Mouse (Mus musculus): ENCODE results near the gene Slc6a16. TPM values are rescaled to one million over a fixed set of nuclear protein-coding genes. Genes with fewer than 3 reads are reported as not detected.
A peak's percentile ranks its signal among the peaks of the same experiment; 100 is the strongest.

Slc6a16 gene
- polyA plus RNA-seq, 1 experiment from 2014 or later = not detected

DNA sequence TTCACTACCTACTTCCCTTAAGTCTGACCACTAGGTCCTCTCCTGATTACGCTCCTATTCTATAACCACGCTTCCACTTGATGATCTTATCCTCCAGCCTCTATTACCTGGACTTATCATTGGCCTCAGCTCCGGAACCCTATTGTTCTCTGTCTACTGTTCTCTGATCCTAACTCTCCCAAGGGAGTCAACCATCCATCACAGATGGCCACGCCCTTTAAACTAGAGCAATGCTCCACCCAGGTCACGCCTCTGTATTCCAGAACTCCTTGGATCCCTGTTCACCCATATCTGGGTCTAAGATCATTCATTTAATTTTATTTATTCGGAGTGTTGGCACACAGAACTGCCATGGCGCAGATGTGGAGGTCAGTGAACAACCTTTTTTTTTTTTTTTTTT, 28.5 kb upstream of the Slc6a16 start:
- no peak for ATAC-seq (replicated peaks; ENCODE audit: low FRiP score)
- WGBS = 73% methylated on average over 7 of the region's 7 CpGs
- Histone ChIP-seq H3K4me3 (ENCODE audit: low read depth, low read length) (no peak overlapping the region), H3K36me3 (ENCODE audit: control insufficient read depth, insufficient read depth, low read length) (no peaks in the 10 kb centered on the region), H3K4me1 (replicated peaks; ENCODE audit: control insufficient read depth, insufficient read depth, low read length) (peaks cover 4% of the 10 kb centered on the region), H3K9ac (ENCODE audit: low read length) (no peak overlapping the region), H3K27me3 (ENCODE audit: control insufficient read depth, insufficient read depth, low read length) (peaks cover 17% of the 10 kb centered on the region), H3K4me2 (ENCODE audit: low read depth, low read length, severe bottlenecking) (no peak overlapping the region), H3K9me3 (ENCODE audit: control insufficient read depth, low read length) (no peaks in the 10 kb centered on the region), H3K27ac (ENCODE audit: low read depth, low read length) (no peak overlapping the region)
- no peak for DNase-seq (ENCODE audit: low spot score)

GRCm38 (mm10) chr7:45213708-45214107, 27.2 kb upstream of the Slc6a16 start:
- peaks cover 17% of the 10 kb centered on the region for H3K27me3 ChIP-seq (ENCODE audit: control insufficient read depth, insufficient read depth, low read length)
- DNase-seq (ENCODE audit: low spot score) = no peak
- H3K4me3 ChIP-seq (ENCODE audit: low read depth, low read length) = no peak overlapping the region
- H3K27ac ChIP-seq (ENCODE audit: low read depth, low read length) = no peak overlapping the region
- H3K36me3 ChIP-seq (ENCODE audit: control insufficient read depth, insufficient read depth, low read length) = peaks cover 5% of the 10 kb centered on the region
- no peak for ATAC-seq (replicated peaks; ENCODE audit: low FRiP score)
- H3K4me1 ChIP-seq (replicated peaks; ENCODE audit: control insufficient read depth, insufficient read depth, low read length) = peaks cover 4% of the 10 kb centered on the region
- H3K9ac ChIP-seq (ENCODE audit: low read length) = no peak overlapping the region
- no peak overlapping the region for H3K4me2 ChIP-seq (ENCODE audit: low read depth, low read length, severe bottlenecking)
- 67% methylated on average over 5 of the region's 5 CpGs for WGBS
- no peaks in the 10 kb centered on the region for H3K9me3 ChIP-seq (ENCODE audit: control insufficient read depth, low read length)

DNA sequence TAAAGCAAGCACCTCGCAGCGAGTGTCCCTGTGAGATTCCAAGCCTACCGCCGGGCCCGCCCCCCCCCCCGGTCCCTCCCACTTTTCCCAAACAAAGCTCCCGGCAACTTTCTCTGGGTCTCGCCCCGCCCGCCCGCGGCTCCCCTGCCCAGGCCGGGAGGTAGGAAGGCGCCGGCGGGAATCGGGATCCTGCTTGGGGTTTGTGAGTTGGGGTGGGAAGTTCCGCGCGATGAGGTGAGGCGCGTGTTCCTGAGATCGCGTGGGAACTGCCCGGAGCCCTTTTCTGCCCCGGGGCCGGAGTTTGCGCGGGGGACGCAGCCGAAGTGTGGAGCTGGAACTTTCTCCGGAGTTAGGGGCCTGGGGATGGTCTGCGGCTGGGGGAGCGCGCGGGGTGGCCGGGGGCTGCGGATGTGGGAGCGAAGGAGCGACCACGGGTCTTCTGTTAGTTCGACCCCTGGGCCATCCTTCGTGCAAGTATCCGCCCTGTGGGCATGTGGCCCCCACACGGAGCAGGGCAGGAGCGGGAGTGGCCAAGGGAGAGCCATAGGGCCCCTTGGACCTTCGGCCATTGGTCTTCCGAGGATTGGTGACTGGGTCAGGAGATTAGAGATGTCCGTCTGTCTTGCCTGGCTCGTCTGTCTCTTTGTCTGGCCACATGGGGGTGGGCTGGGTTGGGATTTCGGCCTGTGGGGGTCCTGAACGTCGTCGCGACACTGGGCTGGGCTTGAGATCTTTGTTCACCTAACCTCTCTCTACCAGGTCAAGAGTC, 25.0 kb upstream of the Slc6a16 start, which contains the start of gene Tead2:
Gene Tead2, plus strand, starts transcription at position 81 of the 769 bp plus-strand sequence.
- DNase-seq (ENCODE audit: low spot score) = peak; percentile 91
- ATAC-seq (replicated peaks; ENCODE audit: low FRiP score) = peak; percentile 63
- H3K9ac ChIP-seq (ENCODE audit: low read length) = peak within 1 kb of the TSS; percentile 100
- H3K9me3 ChIP-seq (ENCODE audit: control insufficient read depth, low read length) = no peaks in the 10 kb centered on the region
- H3K27ac ChIP-seq (ENCODE audit: low read depth, low read length) = peak within 1 kb of the TSS; percentile 97
- peak within 1 kb of the TSS; percentile 89 for H3K4me2 ChIP-seq (ENCODE audit: low read depth, low read length, severe bottlenecking)
- H3K4me1 ChIP-seq (replicated peaks; ENCODE audit: control insufficient read depth, insufficient read depth, low read length) = peaks cover 4% of the 10 kb centered on the region
- H3K27me3 ChIP-seq (ENCODE audit: control insufficient read depth, insufficient read depth, low read length) = peaks cover 11% of the 10 kb centered on the region
- H3K36me3 ChIP-seq (ENCODE audit: control insufficient read depth, insufficient read depth, low read length) = peaks cover 15% of the 10 kb centered on the region
- under 1% methylated on average over 53 of the region's 55 CpGs for WGBS
- H3K4me3 ChIP-seq (ENCODE audit: low read depth, low read length) = peak within 1 kb of the TSS; percentile 82

DNA sequence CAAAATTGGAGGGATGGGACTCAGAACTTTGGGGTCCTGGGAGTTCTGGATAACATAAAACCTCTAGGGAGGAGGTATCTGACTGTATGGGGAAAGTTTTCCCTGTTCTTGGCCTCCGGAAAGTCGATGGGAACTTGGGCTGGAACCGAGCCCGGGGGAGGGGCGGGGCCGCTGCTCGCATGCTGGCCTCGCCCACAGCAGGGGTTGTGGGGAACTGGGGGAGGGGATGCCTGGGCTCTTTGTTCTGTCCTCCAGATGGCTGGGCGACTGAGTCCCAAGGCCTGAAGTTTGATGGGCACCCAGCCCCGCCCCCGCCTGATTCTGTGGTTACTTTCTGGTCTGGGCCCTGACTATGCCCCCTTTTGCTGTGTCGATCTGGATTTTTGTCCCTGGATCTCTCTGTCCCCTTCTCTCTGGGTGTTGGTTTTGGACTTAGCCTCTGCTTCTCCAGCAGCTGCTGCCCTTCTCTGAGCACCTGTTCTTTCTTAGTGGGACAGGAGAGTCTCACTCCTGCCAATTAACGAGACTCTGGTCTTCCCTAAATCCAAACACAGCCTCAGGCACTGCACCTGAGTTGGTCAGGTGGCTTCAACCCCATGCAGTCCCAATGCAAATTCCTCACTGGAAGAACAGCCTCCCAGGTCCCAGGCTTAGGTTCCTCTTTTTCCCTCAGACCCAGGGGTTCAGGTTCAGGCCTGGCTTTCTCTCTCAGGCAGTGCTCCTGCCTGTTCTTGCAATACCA, 24.3 kb upstream of the Slc6a16 start:
- WGBS = under 1% methylated on average over 13 of the region's 13 CpGs
- Histone ChIP-seq H3K4me1 (replicated peaks; ENCODE audit: control insufficient read depth, insufficient read depth, low read length) (peaks cover 4% of the 10 kb centered on the region), H3K4me3 (ENCODE audit: low read depth, low read length) (peak overlapping the region; percentile 82), H3K9me3 (ENCODE audit: control insufficient read depth, low read length) (no peaks in the 10 kb centered on the region), H3K4me2 (ENCODE audit: low read depth, low read length, severe bottlenecking) (peak overlapping the region; percentile 89), H3K27me3 (ENCODE audit: control insufficient read depth, insufficient read depth, low read length) (peaks cover 6% of the 10 kb centered on the region; the same call in 1 of the 2 replicates), H3K27ac (ENCODE audit: low read depth, low read length) (peak overlapping the region; percentile 97), H3K36me3 (ENCODE audit: control insufficient read depth, insufficient read depth, low read length) (peaks cover 15% of the 10 kb centered on the region), H3K9ac (ENCODE audit: low read length) (peak overlapping the region; percentile 100)
- ATAC-seq (replicated peaks; ENCODE audit: low FRiP score) = peak; percentile 82
- DNase-seq (ENCODE audit: low spot score) = peak; percentile 97

DNA sequence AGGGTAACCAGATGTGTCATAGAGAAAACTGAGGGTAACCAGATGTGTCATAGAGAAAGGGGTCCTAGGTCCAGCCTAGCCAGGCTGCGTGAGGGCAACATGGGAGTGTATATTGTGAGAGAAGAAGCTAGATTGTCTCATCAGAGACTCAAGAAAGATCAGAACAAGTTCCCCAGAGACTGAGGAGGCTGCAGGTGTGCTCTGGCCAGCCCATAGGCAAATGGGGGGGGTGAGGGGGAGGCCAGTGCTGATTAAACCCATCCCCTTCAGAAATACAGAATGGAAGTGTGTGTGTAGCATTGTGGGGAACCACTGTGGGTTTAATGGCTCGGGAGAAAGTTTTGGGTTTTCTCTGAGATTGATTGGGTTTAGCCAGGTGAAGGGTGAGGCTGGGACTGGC, 19.2 kb upstream of the Slc6a16 start:
- no peak for DNase-seq (ENCODE audit: low spot score)
- 89% methylated on average over 2 of the region's 2 CpGs for WGBS

GRCm38 (mm10) chr7:45224826-45225225, 16.1 kb upstream of the Slc6a16 start:
- Histone ChIP-seq H3K9me3 (ENCODE audit: control insufficient read depth, low read length) (no peaks in the 10 kb centered on the region), H3K27ac (ENCODE audit: low read depth, low read length) (no peak overlapping the region), H3K4me2 (ENCODE audit: low read depth, low read length, severe bottlenecking) (no peak overlapping the region), H3K4me3 (ENCODE audit: low read depth, low read length) (no peak overlapping the region), H3K27me3 (ENCODE audit: control insufficient read depth, insufficient read depth, low read length) (no peaks in the 10 kb centered on the region), H3K36me3 (ENCODE audit: control insufficient read depth, insufficient read depth, low read length) (peaks cover 50% of the 10 kb centered on the region), H3K4me1 (replicated peaks; ENCODE audit: control insufficient read depth, insufficient read depth, low read length) (no peaks in the 10 kb centered on the region), H3K9ac (ENCODE audit: low read length) (no peak overlapping the region)
- ATAC-seq (replicated peaks; ENCODE audit: low FRiP score) = no peak
- WGBS = 95% methylated on average over 7 of the region's 7 CpGs
- no peak for DNase-seq (ENCODE audit: low spot score)

More for the DNA sequence above, 19.2 kb upstream of the Slc6a16 start:
- no peak overlapping the region for H3K4me2 ChIP-seq (ENCODE audit: low read depth, low read length, severe bottlenecking)
- no peak overlapping the region for H3K27ac ChIP-seq (ENCODE audit: low read depth, low read length)
- H3K36me3 ChIP-seq (ENCODE audit: control insufficient read depth, insufficient read depth, low read length) = peaks cover 43% of the 10 kb centered on the region
- H3K9ac ChIP-seq (ENCODE audit: low read length) = no peak overlapping the region
- no peak for ATAC-seq (replicated peaks; ENCODE audit: low FRiP score)
- no peaks in the 10 kb centered on the region for H3K27me3 ChIP-seq (ENCODE audit: control insufficient read depth, insufficient read depth, low read length)
- H3K9me3 ChIP-seq (ENCODE audit: control insufficient read depth, low read length) = no peaks in the 10 kb centered on the region
- peaks cover 4% of the 10 kb centered on the region for H3K4me1 ChIP-seq (replicated peaks; ENCODE audit: control insufficient read depth, insufficient read depth, low read length)
- H3K4me3 ChIP-seq (ENCODE audit: low read depth, low read length) = no peak overlapping the region

DNA sequence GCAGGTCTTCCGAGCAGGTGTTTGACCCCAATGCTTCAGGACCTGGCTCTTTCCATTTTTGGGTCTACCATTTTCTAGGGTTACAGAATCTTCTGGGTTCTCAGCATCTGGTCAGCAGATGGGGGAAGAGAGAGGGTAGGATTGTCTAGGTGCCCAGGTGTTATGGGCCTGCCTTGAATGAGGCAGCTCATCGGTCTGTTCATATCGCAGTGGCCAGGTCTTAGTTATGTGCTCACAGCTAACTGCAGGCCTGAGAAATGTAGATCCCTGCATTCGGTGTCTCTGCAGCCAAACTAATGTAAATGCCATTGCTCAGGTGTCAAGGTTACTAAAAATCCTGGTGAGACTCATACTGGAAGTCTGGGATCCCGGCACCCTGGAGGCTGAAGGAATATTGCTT, 14.5 kb upstream of the Slc6a16 start:
- WGBS = 96% methylated on average over 5 of the region's 5 CpGs
- ATAC-seq (replicated peaks; ENCODE audit: low FRiP score) (no peak), DNase-seq (ENCODE audit: low spot score) (no peak)

GRCm38 (mm10) chr7:45228548-45228947, 12.3 kb upstream of the Slc6a16 start:
- Histone ChIP-seq H3K4me1 (replicated peaks; ENCODE audit: control insufficient read depth, insufficient read depth, low read length) (peaks cover 4% of the 10 kb centered on the region; the same call in 1 of the 2 replicates), H3K9me3 (ENCODE audit: control insufficient read depth, low read length) (no peaks in the 10 kb centered on the region), H3K4me3 (ENCODE audit: low read depth, low read length) (no peak overlapping the region), H3K9ac (ENCODE audit: low read length) (no peak overlapping the region), H3K36me3 (ENCODE audit: control insufficient read depth, insufficient read depth, low read length) (peaks cover 40% of the 10 kb centered on the region), H3K27me3 (ENCODE audit: control insufficient read depth, insufficient read depth, low read length) (no peaks in the 10 kb centered on the region), H3K27ac (ENCODE audit: low read depth, low read length) (no peak overlapping the region), H3K4me2 (ENCODE audit: low read depth, low read length, severe bottlenecking) (no peak overlapping the region)
- DNase-seq (ENCODE audit: low spot score) (peak; percentile 46), ATAC-seq (replicated peaks; ENCODE audit: low FRiP score) (no peak)
- 96% methylated on average over 18 of the region's 18 CpGs for WGBS

More for the DNA sequence above, 14.5 kb upstream of the Slc6a16 start:
- Histone ChIP-seq H3K27me3 (ENCODE audit: control insufficient read depth, insufficient read depth, low read length) (no peaks in the 10 kb centered on the region), H3K4me3 (ENCODE audit: low read depth, low read length) (no peak overlapping the region), H3K27ac (ENCODE audit: low read depth, low read length) (no peak overlapping the region), H3K4me1 (replicated peaks; ENCODE audit: control insufficient read depth, insufficient read depth, low read length) (no peaks in the 10 kb centered on the region), H3K4me2 (ENCODE audit: low read depth, low read length, severe bottlenecking) (no peak overlapping the region), H3K9ac (ENCODE audit: low read length) (no peak overlapping the region), H3K9me3 (ENCODE audit: control insufficient read depth, low read length) (no peaks in the 10 kb centered on the region), H3K36me3 (ENCODE audit: control insufficient read depth, insufficient read depth, low read length) (peaks cover 46% of the 10 kb centered on the region)

Measured in forebrain, embryonic 11.5 days (tissue).